Mouse (Mus musculus): Measurements from ENCODE around the gene Gpr146. TPM values are rescaled to one million over a fixed set of nuclear protein-coding genes. Genes with fewer than 3 reads are reported as not detected.

Gpr146 gene
- total RNA-seq, 2 experiments from 2014 or later = 12.0 to 13.2 TPM

DNA sequence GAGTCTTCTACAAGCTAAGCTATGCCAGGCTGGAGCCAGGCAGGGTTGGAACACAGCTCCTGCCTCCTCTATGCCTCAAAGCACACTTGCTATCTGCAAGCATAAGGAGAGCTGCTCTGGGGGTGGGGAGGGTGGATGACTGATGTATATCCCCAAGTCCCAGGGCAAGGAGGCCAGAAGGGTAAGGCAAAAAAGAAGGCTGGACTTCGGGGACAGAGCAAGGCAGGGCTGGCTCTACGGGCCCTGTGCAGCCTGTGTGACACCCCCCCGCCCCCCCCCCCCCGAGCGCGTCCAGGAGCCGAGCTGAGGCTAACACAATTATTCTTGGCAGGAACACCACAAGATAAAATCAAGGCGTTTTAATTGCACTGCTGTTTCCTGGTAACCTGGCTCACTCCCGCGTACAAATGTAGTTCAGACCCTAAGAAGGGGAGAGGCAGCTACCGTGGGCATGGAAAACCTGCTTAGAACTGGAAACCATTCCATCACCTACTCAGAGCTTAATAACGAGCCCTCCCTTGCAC is 52.4 kb downstream of the Gpr146 start:
- no peak for DNase-seq

DNA sequence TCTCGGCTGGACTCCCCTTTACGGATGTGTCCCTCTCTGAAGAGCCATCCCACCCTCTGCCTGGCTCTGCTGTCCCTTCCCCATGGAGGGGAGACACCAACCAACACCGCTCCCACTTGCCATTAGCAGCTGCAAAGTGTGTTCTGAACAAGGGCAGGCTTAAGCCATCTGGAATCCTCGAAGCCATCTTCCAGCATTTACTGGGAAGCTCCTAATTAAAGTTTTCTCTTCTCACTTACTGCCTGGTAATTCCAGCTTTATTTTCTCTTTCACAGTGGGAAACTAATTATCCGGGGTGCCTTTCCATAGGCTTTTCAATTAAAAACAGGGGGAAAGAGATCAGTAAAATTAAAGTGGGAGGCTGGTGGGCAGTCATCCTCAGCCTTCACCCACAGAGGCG is 54.8 kb downstream of the Gpr146 start:
- DNase-seq = no peak

DNA sequence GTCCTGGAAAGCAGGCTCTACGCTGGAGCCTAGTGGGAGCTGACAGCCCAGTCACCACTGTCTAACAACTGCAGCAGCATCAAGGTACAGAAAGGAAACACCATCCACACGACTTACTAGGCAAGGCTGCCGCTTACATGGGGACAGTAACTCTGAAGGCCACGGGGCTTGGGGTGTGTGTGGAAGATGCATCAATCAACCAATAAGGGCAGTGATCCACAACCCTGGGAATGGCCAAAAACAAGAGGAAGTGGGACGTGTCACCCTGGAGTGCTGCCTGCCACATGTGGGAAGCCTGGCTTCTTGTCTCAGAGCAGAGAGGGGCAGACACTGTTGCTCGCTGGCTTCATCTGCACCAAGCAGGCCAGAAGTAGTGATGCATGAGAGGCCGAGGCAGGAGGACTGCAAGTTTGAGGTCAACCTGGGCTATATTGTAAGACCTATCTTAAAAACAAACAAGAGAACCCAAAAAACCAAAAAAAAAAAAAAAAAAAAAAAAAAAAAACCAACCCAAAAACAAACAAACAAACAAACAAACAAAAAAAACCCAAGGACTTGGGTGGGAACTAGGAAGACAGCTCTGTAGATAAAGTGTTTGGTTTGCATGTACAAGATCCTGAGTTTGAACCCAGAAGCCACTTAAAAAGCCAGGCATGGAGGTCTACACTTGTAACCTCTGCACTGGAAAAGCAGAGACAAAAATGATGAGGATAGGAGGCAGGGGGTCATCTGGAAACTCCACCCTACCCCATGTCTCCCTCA is 55.4 kb downstream of the Gpr146 start:
- DNase-seq = no peak

GRCm38 (mm10) chr5:139433842-139434568 is 56.5 kb downstream of the Gpr146 start:
- DNase-seq = no peak

GRCm38 (mm10) chr5:139434940-139435339 is 57.4 kb downstream of the Gpr146 start:
- DNase-seq = no peak

GRCm38 (mm10) chr5:139437769-139438168 is 60.3 kb downstream of the Gpr146 start:
- no peak for DNase-seq

DNA sequence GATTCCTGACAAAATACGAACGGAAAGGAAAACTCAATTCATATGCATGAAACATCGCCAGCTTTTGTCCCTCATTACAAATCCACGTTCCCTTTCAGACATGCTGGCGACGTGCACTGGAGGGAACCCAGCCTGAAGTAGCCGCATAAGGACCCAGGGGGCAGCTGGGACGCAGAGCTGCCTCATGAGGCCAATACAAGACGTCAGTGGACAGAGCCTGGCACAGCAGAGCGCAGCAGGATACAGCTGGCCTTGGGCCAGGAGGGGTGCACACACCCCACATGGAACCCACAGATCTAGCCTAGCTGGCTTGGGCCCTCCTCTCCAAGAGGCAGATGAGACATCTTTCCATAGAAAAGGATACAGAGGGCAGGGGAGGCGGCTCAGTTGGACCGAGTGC is 60.9 kb downstream of the Gpr146 start:
- no peak for DNase-seq

- no peak for DNase-seq
Observed at GRCm38 (mm10) chr5:139440451-139440850, 63.0 kb downstream of the Gpr146 start.

DNA sequence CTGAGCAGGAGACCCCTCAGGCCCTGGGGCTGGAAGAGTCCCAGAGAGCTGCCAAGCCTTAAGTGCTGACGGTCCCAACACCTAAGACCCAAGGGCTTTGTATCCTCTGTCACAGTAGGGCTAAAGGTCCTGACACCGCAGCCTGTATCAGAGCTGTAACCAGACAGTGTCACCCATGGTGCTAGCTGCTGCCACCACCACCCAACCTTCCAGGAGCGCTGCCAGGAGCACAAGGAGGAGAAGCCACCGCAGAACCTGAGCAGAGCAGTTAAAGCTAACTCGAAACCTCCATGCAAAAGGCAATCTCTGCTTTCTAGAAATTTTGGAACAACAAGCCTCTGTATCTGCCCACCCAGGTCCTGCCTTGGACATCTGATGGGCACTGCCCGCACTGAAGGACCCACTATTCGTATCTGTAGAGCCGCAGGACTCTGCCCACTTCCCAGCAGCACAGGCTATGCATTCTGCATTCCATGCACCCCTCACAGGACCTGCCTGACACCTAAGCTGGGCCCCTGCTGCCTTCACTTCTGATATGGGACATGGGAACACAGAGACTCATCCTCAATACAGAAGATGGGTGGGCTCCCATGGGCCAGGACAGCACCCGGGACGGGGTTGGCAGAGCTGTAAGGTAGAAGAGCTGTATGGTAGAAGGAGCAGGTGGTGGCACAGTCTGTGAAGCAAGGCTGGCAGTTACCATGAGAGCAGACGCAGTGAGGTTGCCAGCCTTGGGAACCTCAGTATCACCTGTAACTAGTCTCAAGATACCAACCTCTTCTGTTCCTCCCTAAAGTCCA is 63.6 kb downstream of the Gpr146 start:
- DNase-seq = no peak

DNA sequence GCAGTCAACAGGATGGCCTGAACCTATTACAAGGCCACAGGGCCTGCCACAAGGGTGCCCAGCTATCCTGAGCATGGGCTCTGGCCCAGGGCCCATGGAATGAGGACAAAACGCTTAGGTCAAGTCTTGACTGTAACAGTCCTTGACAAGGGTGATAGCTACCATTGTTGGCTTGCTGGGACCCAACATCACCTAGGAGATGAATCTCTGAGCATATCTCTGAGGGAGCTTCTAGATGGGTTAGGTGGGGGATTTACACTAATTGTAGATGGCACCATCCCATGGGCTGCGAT is 64.2 kb downstream of the Gpr146 start:
- no peak for DNase-seq

GRCm38 (mm10) chr5:139442428-139442827 is 64.9 kb downstream of the Gpr146 start:
- DNase-seq = no peak

DNA sequence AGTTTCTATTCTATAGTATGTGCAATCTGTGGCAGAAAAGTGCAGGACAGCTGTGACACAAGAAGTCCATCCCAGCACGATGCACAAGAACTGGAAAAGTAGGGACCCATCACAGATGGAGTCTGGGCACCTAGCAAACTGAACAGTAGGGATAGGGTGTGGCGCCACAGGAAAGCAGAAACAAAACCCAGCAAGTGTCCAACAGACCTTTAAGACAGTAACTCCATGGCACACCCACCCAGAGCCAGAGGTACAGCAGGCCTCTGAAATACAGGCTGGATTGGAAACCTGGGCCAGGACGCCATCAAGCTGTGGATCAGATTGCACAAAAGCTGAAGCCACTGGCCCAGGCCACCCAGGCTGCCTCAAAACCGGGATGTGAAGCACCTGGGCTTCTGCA is 65.5 kb downstream of the Gpr146 start:
- no peak for DNase-seq

DNA sequence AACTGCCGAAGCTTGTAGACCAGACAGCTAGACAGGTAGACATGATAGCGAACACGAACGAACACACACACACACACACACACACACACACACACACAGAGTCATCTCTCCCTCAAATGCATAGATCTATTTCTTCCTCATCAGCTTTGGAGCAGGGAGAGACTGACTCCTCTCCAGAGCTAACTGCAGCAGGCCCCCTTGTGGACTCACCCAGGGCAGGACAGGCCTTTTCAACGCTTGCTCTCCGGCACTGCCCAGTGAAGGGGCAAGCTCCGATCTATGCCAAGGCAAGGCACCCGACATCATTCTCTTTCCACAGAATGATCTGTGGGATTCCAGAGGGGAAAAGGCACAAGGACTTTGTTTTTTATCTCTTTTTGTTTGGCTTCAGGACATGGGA is 67.8 kb downstream of the Gpr146 start:
- DNase-seq = no peak

Small RNA genes within 50 kb of the gene (microRNA-seq; reads per million reads assigned to microRNA genes)
- 700 reads per million, percentile 69 among the genes with 10 or more reads in this experiment for gene Mir339

Other genes starting within 250 kb of the Gpr146 start
- 10 to 100 TPM; 14.9 to 24.9 TPM for gene Prkar1b, start 227.7 kb upstream of the Gpr146 start, total RNA-seq (2021)
- 10 to 100 TPM; 15.9 to 19.1 TPM for gene Dnaaf5, start 227.5 kb upstream of the Gpr146 start, total RNA-seq (2021)
- gene Sun1, start 177.1 kb upstream of the Gpr146 start, total RNA-seq (2021) = 10 to 100 TPM; 59.5 to 78.6 TPM
- gene Get4, start 125.4 kb upstream of the Gpr146 start, total RNA-seq (2021) = 10 to 100 TPM; 69.6 to 82.9 TPM
- gene Adap1, start 52.1 kb upstream of the Gpr146 start, total RNA-seq (2021) = 1 to 10 TPM; 5.9 to 7.5 TPM
- 10 to 100 TPM; 81.5 to 84.7 TPM for gene Cox19, start 26.3 kb upstream of the Gpr146 start, total RNA-seq (2021)
- gene Cyp2w1, start 25.1 kb upstream of the Gpr146 start, total RNA-seq (2021) = not detected
- under 1 TPM; 0.81 to 0.91 TPM for gene C130050O18Rik, start 27.6 kb downstream of the Gpr146 start, total RNA-seq (2021)
- 1 to 10 TPM; 4.1 to 5.6 TPM for gene Gper1, start 45.5 kb downstream of the Gpr146 start, total RNA-seq (2021)
- 10 to 100 TPM; 10.6 to 12.9 TPM for gene 3110082I17Rik, start 82.8 kb downstream of the Gpr146 start, total RNA-seq (2021)
- 10 to 100 TPM; 23.2 to 26.3 TPM for gene Zfand2a, start 106.9 kb downstream of the Gpr146 start, total RNA-seq (2021)
- not detected for gene Uncx, start 165.8 kb downstream of the Gpr146 start, total RNA-seq (2021)

Measured in adrenal gland, postnatal 10 days (tissue).